Mouse (Mus musculus) megakaryocyte, embryonic 14.5 days (primary cell): Measurements from ENCODE around the gene Git2.

Source experiments
- FLI1 ChIP-seq: IDR thresholded peaks from 2 replicates; pipeline ENCODE4 v1.6.1; 2012; ENCODE audit warnings: low read length, inconsistent platforms, mixed read lengths
- GATA1 ChIP-seq: IDR thresholded peaks from 3 replicates; pipeline ENCODE4 v1.6.1; 2012; ENCODE audit warnings: mixed read lengths, low read length, inconsistent platforms, borderline replicate concordance

- TF ChIP-seq GATA1 (no peak), FLI1 (no peak)
Measured at GRCm38 (mm10) chr5:114730129-114730528, 45.2 kb downstream of the Git2 start.
